Mouse (Mus musculus) thymus, postnatal 4 days (tissue): Measurements from ENCODE around the gene Misp.

Experiments used
- DNase-seq: peaks from one replicate; pipeline ENCODE4 v3.0.0; 2021

Gene Misp

DNA sequence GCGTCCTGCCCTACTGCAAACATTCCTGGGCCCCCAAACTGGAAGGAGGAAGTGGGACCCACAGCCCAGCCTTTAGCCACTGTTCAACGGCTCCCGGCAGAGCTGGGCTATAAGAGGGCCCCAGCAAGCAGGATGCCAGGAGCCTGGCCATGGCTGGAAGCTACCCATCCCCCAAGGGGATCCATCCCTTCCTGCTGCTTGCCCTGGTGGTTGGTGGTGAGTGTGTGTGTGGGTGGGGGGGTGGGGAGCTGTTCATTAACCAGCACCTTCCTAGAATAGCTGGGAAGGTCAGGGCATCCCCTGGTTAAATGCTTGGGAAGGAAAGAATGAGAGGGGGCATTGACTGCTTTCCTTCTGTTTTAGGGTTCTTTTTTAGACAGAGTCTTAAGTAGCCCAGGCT lies 58.7 kb downstream of the Misp start:
- no peak for DNase-seq
